Mouse (Mus musculus): ENCODE data around the gene Adam33. TPM values are rescaled to one million over a fixed set of nuclear protein-coding genes. Genes with fewer than 3 reads are reported as not detected.

Adam33 gene
- polyA plus RNA-seq, 1 experiment from 2014 or later = 3.2 TPM

GRCm38 (mm10) chr2:131044989-131045720 is 18.5 kb downstream of the Adam33 start:
- Histone ChIP-seq H3K4me2 (replicated peaks; ENCODE audit: low read depth, low read length) (no peak overlapping the region), H3K27me3 (replicated peaks; ENCODE audit: insufficient read depth, low read length) (peaks cover 25% of the 10 kb centered on the region), H3K4me1 (ENCODE audit: insufficient read depth, low read depth, low read length) (peaks cover 14% of the 10 kb centered on the region; the same call in 1 of the 2 replicates), H3K9me3 (ENCODE audit: low read length) (no peaks in the 10 kb centered on the region), H3K9ac (replicated peaks; ENCODE audit: low read depth) (no peak overlapping the region), H3K36me3 (ENCODE audit: insufficient read depth, low read length) (no peaks in the 10 kb centered on the region), H3K4me3 (ENCODE audit: low read depth, low read length) (no peak overlapping the region), H3K27ac (ENCODE audit: low read length) (no peak overlapping the region)
- ATAC-seq = peak; percentile 67
- DNase-seq (ENCODE audit: low spot score) = peak; percentile 62
- TF ChIP-seq CTCF (IDR thresholded peaks at IDR 0.05) (no peak), EP300 (IDR thresholded peaks at IDR 0.05) (no peak)
- 36% methylated on average over 9 of the region's 9 CpGs for WGBS

GRCm38 (mm10) chr2:131044354-131044852 is 19.2 kb downstream of the Adam33 start:
- H3K9ac ChIP-seq (replicated peaks; ENCODE audit: low read depth) = no peak overlapping the region
- no peak overlapping the region for H3K4me3 ChIP-seq (ENCODE audit: low read depth, low read length)
- no peak overlapping the region for H3K27ac ChIP-seq (ENCODE audit: low read length)
- no peak for TF ChIP-seq EP300 (IDR thresholded peaks at IDR 0.05)
- TF ChIP-seq CTCF (IDR thresholded peaks at IDR 0.05) = peak; percentile 49
- peaks cover 30% of the 10 kb centered on the region for H3K27me3 ChIP-seq (replicated peaks; ENCODE audit: insufficient read depth, low read length)
- no peak overlapping the region for H3K4me2 ChIP-seq (replicated peaks; ENCODE audit: low read depth, low read length)
- H3K36me3 ChIP-seq (ENCODE audit: insufficient read depth, low read length) = no peaks in the 10 kb centered on the region
- DNase-seq (ENCODE audit: low spot score) = peak; percentile 42
- no peaks in the 10 kb centered on the region for H3K9me3 ChIP-seq (ENCODE audit: low read length)
- ATAC-seq = peak; percentile 56
- peaks cover 14% of the 10 kb centered on the region; the same call in 1 of the 2 replicates for H3K4me1 ChIP-seq (ENCODE audit: insufficient read depth, low read depth, low read length)
- 10% methylated on average over 7 of the region's 7 CpGs for WGBS

GRCm38 (mm10) chr2:131042988-131043387 is 20.6 kb downstream of the Adam33 start, which contains the start of gene Gfra4:
Gene Gfra4 (minus strand): TSS chr2:131043088.
- Histone ChIP-seq H3K9me3 (ENCODE audit: low read length) (no peaks in the 10 kb centered on the region), H3K27ac (ENCODE audit: low read length) (no peak within 1 kb of the TSS), H3K4me1 (ENCODE audit: insufficient read depth, low read depth, low read length) (peaks cover 14% of the 10 kb centered on the region; the same call in 1 of the 2 replicates), H3K4me3 (ENCODE audit: low read depth, low read length) (no peak within 1 kb of the TSS), H3K9ac (replicated peaks; ENCODE audit: low read depth) (no peak within 1 kb of the TSS), H3K36me3 (ENCODE audit: insufficient read depth, low read length) (no peaks in the 10 kb centered on the region), H3K4me2 (replicated peaks; ENCODE audit: low read depth, low read length) (no peak within 1 kb of the TSS), H3K27me3 (replicated peaks; ENCODE audit: insufficient read depth, low read length) (peaks cover 30% of the 10 kb centered on the region)
- ATAC-seq (no peak), DNase-seq (ENCODE audit: low spot score) (no peak)
- TF ChIP-seq CTCF (IDR thresholded peaks at IDR 0.05) = no peak
- no peak for TF ChIP-seq EP300 (IDR thresholded peaks at IDR 0.05)
- 67% methylated on average over 2 of the region's 2 CpGs for WGBS

GRCm38 (mm10) chr2:131040854-131041825 is 22.5 kb downstream of the Adam33 start:
- Histone ChIP-seq H3K4me3 (ENCODE audit: low read depth, low read length) (peak overlapping the region; percentile 43), H3K9ac (replicated peaks; ENCODE audit: low read depth) (0 out of 2 replicates have a peak overlapping the region, but pooled peaks have one; percentile 12), H3K27me3 (replicated peaks; ENCODE audit: insufficient read depth, low read length) (peaks cover 30% of the 10 kb centered on the region), H3K27ac (ENCODE audit: low read length) (no peak overlapping the region), H3K36me3 (ENCODE audit: insufficient read depth, low read length) (no peaks in the 10 kb centered on the region), H3K4me2 (replicated peaks; ENCODE audit: low read depth, low read length) (peak overlapping the region; percentile 81), H3K4me1 (ENCODE audit: insufficient read depth, low read depth, low read length) (peaks cover 14% of the 10 kb centered on the region; the same call in 1 of the 2 replicates), H3K9me3 (ENCODE audit: low read length) (no peaks in the 10 kb centered on the region)
- TF ChIP-seq CTCF (IDR thresholded peaks at IDR 0.05) (no peak), EP300 (IDR thresholded peaks at IDR 0.05) (no peak)
- 4% methylated on average over 83 of the region's 115 CpGs for WGBS
- DNase-seq (ENCODE audit: low spot score) (no peak), ATAC-seq (peak; percentile 20; the same call in 1 of the 2 replicates)

GRCm38 (mm10) chr2:131038675-131039074 is 24.9 kb downstream of the Adam33 start:
- H3K4me2 ChIP-seq (replicated peaks; ENCODE audit: low read depth, low read length) = no peak overlapping the region
- no peaks in the 10 kb centered on the region for H3K9me3 ChIP-seq (ENCODE audit: low read length)
- H3K27me3 ChIP-seq (replicated peaks; ENCODE audit: insufficient read depth, low read length) = peaks cover 30% of the 10 kb centered on the region
- H3K4me1 ChIP-seq (ENCODE audit: insufficient read depth, low read depth, low read length) = peaks cover 2% of the 10 kb centered on the region; the same call in 1 of the 2 replicates
- TF ChIP-seq EP300 (IDR thresholded peaks at IDR 0.05) = no peak
- no peak for TF ChIP-seq CTCF (IDR thresholded peaks at IDR 0.05)
- 78% methylated on average over 5 of the region's 5 CpGs for whole genome bisulfite sequencing
- no peak overlapping the region for H3K4me3 ChIP-seq (ENCODE audit: low read depth, low read length)
- H3K36me3 ChIP-seq (ENCODE audit: insufficient read depth, low read length) = no peaks in the 10 kb centered on the region
- H3K9ac ChIP-seq (replicated peaks; ENCODE audit: low read depth) = no peak overlapping the region
- no peak overlapping the region for H3K27ac ChIP-seq (ENCODE audit: low read length)
- ATAC-seq = no peak
- no peak for DNase-seq (ENCODE audit: low spot score)

- no peaks in the 10 kb centered on the region for H3K9me3 ChIP-seq (ENCODE audit: low read length)
- H3K4me3 ChIP-seq (ENCODE audit: low read depth, low read length) = no peak overlapping the region
- no peak overlapping the region for H3K27ac ChIP-seq (ENCODE audit: low read length)
- H3K4me1 ChIP-seq (ENCODE audit: insufficient read depth, low read depth, low read length) = peaks cover 2% of the 10 kb centered on the region; the same call in 1 of the 2 replicates
- 82% methylated on average over 6 of the region's 6 CpGs for WGBS
- no peak for DNase-seq (ENCODE audit: low spot score)
- no peak overlapping the region for H3K4me2 ChIP-seq (replicated peaks; ENCODE audit: low read depth, low read length)
- H3K27me3 ChIP-seq (replicated peaks; ENCODE audit: insufficient read depth, low read length) = peaks cover 30% of the 10 kb centered on the region
- H3K36me3 ChIP-seq (ENCODE audit: insufficient read depth, low read length) = no peaks in the 10 kb centered on the region
- no peak for ATAC-seq
- TF ChIP-seq EP300 (IDR thresholded peaks at IDR 0.05) (no peak), CTCF (IDR thresholded peaks at IDR 0.05) (no peak)
- H3K9ac ChIP-seq (replicated peaks; ENCODE audit: low read depth) = no peak overlapping the region
Measured at GRCm38 (mm10) chr2:131038197-131038596, 25.4 kb downstream of the Adam33 start.
